Mouse (Mus musculus) left cerebral cortex, adult 8-10 months (tissue): ENCODE measurements around the gene Bin2. TPM values are rescaled to one million over a fixed set of nuclear protein-coding genes. Genes with fewer than 3 reads are reported as not detected.

Source experiments
- DNase-seq, 2 experiments: peaks; one replicate each; pipeline ENCODE4 v3.0.0; 2022; ENCODE audit warnings: low spot score in 2 of 2
- total RNA-seq, 4 experiments: library from RNA; stranded (reverse); gene quantifications; 2 replicates each; pipeline ENCODE4 v1.2.4; 2022

Gene Bin2
- total RNA-seq, 4 experiments from 2014 or later, result 6.8 to 10.0 (median 7.6) TPM

GRCm38 (mm10) chr15:100683041-100683440 lies 13.7 kb upstream of the Bin2 start:
- DNase-seq, result peak; percentile 54 to 62

- no peak for DNase-seq
Measured at GRCm38 (mm10) chr15:100681770-100682169, 12.4 kb upstream of the Bin2 start.

- no peak for DNase-seq
Measured at GRCm38 (mm10) chr15:100680381-100680780, 11.0 kb upstream of the Bin2 start.

- no peak for DNase-seq
Measured at GRCm38 (mm10) chr15:100679005-100679404, 9.7 kb upstream of the Bin2 start.

GRCm38 (mm10) chr15:100678581-100678980 lies 9.2 kb upstream of the Bin2 start:
- no peak for DNase-seq

- no peak for DNase-seq
Measured at GRCm38 (mm10) chr15:100677675-100678074, 8.3 kb upstream of the Bin2 start.

GRCm38 (mm10) chr15:100676521-100676920 lies 7.2 kb upstream of the Bin2 start:
- DNase-seq, result no peak

- DNase-seq, result no peak
Measured at GRCm38 (mm10) chr15:100675486-100675885, 6.1 kb upstream of the Bin2 start.

GRCm38 (mm10) chr15:100674566-100674965 lies 5.2 kb upstream of the Bin2 start:
- no peak for DNase-seq

GRCm38 (mm10) chr15:100673585-100674391 lies 4.4 kb upstream of the Bin2 start:
- no peak for DNase-seq

GRCm38 (mm10) chr15:100670833-100671232 lies 1.5 kb upstream of the Bin2 start:
- DNase-seq, result no peak

GRCm38 (mm10) chr15:100670004-100670403 lies 651 bp upstream of the Bin2 start:
- DNase-seq, result no peak

GRCm38 (mm10) chr15:100667871-100668545 lies 1.3 kb downstream of the Bin2 start:
- DNase-seq, result no peak

GRCm38 (mm10) chr15:100667420-100667819 lies 1.9 kb downstream of the Bin2 start:
- DNase-seq, result no peak

- no peak for DNase-seq
Measured at GRCm38 (mm10) chr15:100666851-100667250, 2.5 kb downstream of the Bin2 start.

GRCm38 (mm10) chr15:100666219-100666696 lies 3.1 kb downstream of the Bin2 start:
- no peak for DNase-seq

- no peak for DNase-seq
Measured at GRCm38 (mm10) chr15:100665411-100666218, 3.7 kb downstream of the Bin2 start.

GRCm38 (mm10) chr15:100664813-100665274 lies 4.5 kb downstream of the Bin2 start:
- DNase-seq, result no peak

GRCm38 (mm10) chr15:100660805-100661204 lies 8.5 kb downstream of the Bin2 start:
- no peak for DNase-seq

GRCm38 (mm10) chr15:100660306-100660705 lies 9.0 kb downstream of the Bin2 start:
- DNase-seq, result peak in 1 of 2 experiments; percentile 20

GRCm38 (mm10) chr15:100655201-100655600 lies 14.2 kb downstream of the Bin2 start:
- DNase-seq, result no peak

GRCm38 (mm10) chr15:100654271-100654670 lies 15.1 kb downstream of the Bin2 start:
- no peak for DNase-seq
